Mouse (Mus musculus) urinary bladder, postnatal 10 days (tissue): ENCODE results near the gene Olfr896-ps1.

ENCODE experiments used
- DNase-seq: peaks from one replicate; pipeline ENCODE4 v3.0.0; 2022; ENCODE audit warnings: low spot score

Olfr896-ps1 gene

GRCm38 (mm10) chr9:38290807-38291206, at the start of gene Olfr896-ps1:
Gene Olfr896-ps1 (plus strand): TSS chr9:38291107.
- no peak for DNase-seq

- no peak for DNase-seq
These were observed 38.4 kb upstream of the Olfr896-ps1 start, which contains the start of gene Olfr143 for GRCm38 (mm10) chr9:38252474-38252873. Gene Olfr143 (plus strand): TSS chr9:38252774.

GRCm38 (mm10) chr9:38267551-38267950, 23.4 kb upstream of the Olfr896-ps1 start, which contains the start of gene Olfr895:
Gene Olfr895 (plus strand): TSS chr9:38267851.
- no peak for DNase-seq

GRCm38 (mm10) chr9:38328760-38329159, 37.9 kb downstream of the Olfr896-ps1 start, which contains the start of gene Olfr25:
Gene Olfr25 (plus strand): TSS chr9:38329060.
- no peak for DNase-seq
